Mouse (Mus musculus): ENCODE results near the gene Rnaseh2b. TPM values are rescaled to one million over a fixed set of nuclear protein-coding genes. Genes with fewer than 3 reads are reported as not detected.

Gene Rnaseh2b
- polyA plus RNA-seq, 1 experiment from 2014 or later, result 64.2 TPM

DNA sequence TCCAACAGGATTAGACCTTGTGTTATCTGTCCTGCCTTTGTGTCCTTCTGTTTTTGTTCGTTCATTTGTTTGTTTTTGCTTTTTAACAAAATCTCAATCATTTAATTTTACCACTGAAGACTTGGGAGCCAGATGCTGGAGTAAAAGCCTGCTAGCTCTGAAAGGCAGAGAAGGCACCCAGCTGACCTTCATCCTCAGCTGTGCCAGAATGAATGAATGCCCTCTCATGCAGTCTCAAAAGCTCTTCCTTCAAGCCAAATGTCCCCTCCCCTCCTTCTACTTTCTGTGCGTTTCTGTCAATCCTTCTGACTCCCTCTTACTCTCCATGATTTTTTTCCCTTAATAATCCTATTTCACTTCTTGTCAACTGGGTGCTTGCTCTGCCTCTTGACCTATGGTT lies 34.8 kb downstream of the Rnaseh2b start:
- Histone ChIP-seq H3K36me3 (ENCODE audit: control insufficient read depth, insufficient read depth, low read length) (no peaks in the 10 kb centered on the region), H3K27ac (ENCODE audit: low read depth, low read length) (no peak overlapping the region), H3K27me3 (ENCODE audit: control insufficient read depth, insufficient read depth, low read length) (no peaks in the 10 kb centered on the region), H3K9ac (ENCODE audit: low read depth, low read length) (no peak overlapping the region), H3K4me1 (ENCODE audit: control insufficient read depth, insufficient read depth, low read length) (no peaks in the 10 kb centered on the region; the same call in 1 of the 2 replicates), H3K4me3 (ENCODE audit: low read depth, low read length) (no peak overlapping the region), H3K4me2 (no peak overlapping the region), H3K9me3 (replicated peaks; ENCODE audit: control insufficient read depth, low read length) (no peaks in the 10 kb centered on the region)
- ATAC-seq (replicated peaks; ENCODE audit: insufficient number of reproducible peaks, low FRiP score, low TSS enrichment), result no peak
- 32% methylated on average over 2 of the region's 2 CpGs for WGBS (ENCODE audit: insufficient replicate concordance)

DNA sequence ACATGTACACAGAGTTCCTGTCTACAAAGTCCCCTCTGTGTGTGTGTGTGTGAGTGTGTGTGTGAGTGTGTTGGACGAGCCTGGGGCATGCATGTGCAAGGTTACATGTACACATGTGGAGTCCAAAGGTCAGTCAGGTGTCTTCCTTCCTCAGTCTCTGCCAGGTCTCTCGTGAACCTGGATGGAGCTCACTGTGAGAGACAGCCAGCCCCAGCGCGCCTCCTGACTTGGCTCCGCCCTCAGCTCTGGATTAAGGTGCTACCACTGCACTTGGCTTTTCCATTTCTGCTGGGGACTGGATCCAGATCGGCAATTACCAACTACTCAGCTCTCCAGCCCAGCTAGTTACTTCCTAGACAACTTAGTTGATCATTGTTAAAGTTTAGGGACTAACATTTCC lies 36.2 kb downstream of the Rnaseh2b start:
- H3K27ac ChIP-seq (ENCODE audit: low read depth, low read length), result no peak overlapping the region

DNA sequence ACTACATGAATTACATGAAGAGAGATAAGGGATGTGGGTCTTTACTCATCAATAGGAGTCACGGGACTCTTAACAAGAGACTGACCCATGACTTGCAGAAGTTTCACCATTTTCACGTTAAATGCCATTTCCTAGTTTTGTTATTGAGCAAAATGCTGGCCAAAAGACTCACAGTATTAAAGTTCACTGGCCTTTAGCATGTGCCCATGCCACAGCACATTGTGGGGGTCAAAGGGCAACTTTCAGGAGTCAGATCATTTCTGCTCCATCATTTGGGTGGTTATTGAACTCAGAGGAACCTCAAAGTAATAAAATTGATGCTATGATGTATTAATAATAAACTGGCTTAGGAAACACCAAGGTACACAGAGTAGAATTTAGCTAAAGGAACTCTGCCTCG lies 37.2 kb downstream of the Rnaseh2b start:
- Histone ChIP-seq H3K4me2 (no peak overlapping the region), H3K9me3 (replicated peaks; ENCODE audit: control insufficient read depth, low read length) (no peaks in the 10 kb centered on the region), H3K27me3 (ENCODE audit: control insufficient read depth, insufficient read depth, low read length) (no peaks in the 10 kb centered on the region), H3K27ac (ENCODE audit: low read depth, low read length) (no peak overlapping the region), H3K4me1 (ENCODE audit: control insufficient read depth, insufficient read depth, low read length) (peaks cover 5% of the 10 kb centered on the region; the same call in 1 of the 2 replicates), H3K4me3 (ENCODE audit: low read depth, low read length) (no peak overlapping the region), H3K36me3 (ENCODE audit: control insufficient read depth, insufficient read depth, low read length) (no peaks in the 10 kb centered on the region), H3K9ac (ENCODE audit: low read depth, low read length) (no peak overlapping the region)
- ATAC-seq (replicated peaks; ENCODE audit: insufficient number of reproducible peaks, low FRiP score, low TSS enrichment), result no peak
- 81% methylated on average over 3 of the region's 3 CpGs for WGBS (ENCODE audit: insufficient replicate concordance)

More for the DNA sequence above, 36.2 kb downstream of the Rnaseh2b start:
- ATAC-seq (replicated peaks; ENCODE audit: insufficient number of reproducible peaks, low FRiP score, low TSS enrichment), result no peak
- no peak overlapping the region for H3K4me3 ChIP-seq (ENCODE audit: low read depth, low read length)
- no peaks in the 10 kb centered on the region for H3K27me3 ChIP-seq (ENCODE audit: control insufficient read depth, insufficient read depth, low read length)
- H3K4me2 ChIP-seq, result no peak overlapping the region
- H3K36me3 ChIP-seq (ENCODE audit: control insufficient read depth, insufficient read depth, low read length), result no peaks in the 10 kb centered on the region
- peaks cover 5% of the 10 kb centered on the region; the same call in 1 of the 2 replicates for H3K4me1 ChIP-seq (ENCODE audit: control insufficient read depth, insufficient read depth, low read length)
- WGBS (ENCODE audit: insufficient replicate concordance), result 40% methylated on average over 6 of the region's 6 CpGs
- H3K9me3 ChIP-seq (replicated peaks; ENCODE audit: control insufficient read depth, low read length), result no peaks in the 10 kb centered on the region
- no peak overlapping the region for H3K9ac ChIP-seq (ENCODE audit: low read depth, low read length)

DNA sequence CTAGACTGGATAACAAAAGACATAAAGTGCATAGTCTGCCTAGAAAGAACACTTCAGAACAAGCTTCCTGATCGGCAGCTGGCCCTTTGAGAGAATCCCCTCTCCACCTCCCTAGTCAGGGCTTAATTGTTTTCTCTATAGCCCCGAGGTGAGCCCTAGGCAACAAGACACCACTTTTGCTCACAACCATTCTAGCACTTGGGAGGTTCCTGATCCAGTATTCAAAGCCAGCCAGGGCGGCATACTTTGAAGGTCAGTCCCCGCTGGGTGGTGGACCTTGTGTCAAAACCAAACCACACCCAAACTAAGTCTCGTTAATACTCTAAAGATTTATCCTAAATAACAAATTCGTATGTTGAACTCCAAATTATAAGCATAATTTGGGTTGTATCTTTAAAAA lies 39.1 kb downstream of the Rnaseh2b start:
- no peaks in the 10 kb centered on the region for H3K27me3 ChIP-seq (ENCODE audit: control insufficient read depth, insufficient read depth, low read length)
- no peaks in the 10 kb centered on the region for H3K9me3 ChIP-seq (replicated peaks; ENCODE audit: control insufficient read depth, low read length)
- H3K27ac ChIP-seq (ENCODE audit: low read depth, low read length), result peak overlapping the region; percentile 86
- peak overlapping the region; percentile 90 for H3K9ac ChIP-seq (ENCODE audit: low read depth, low read length)
- H3K4me1 ChIP-seq (ENCODE audit: control insufficient read depth, insufficient read depth, low read length), result peaks cover 5% of the 10 kb centered on the region; the same call in 1 of the 2 replicates
- ATAC-seq (replicated peaks; ENCODE audit: insufficient number of reproducible peaks, low FRiP score, low TSS enrichment), result no peak
- H3K4me2 ChIP-seq, result peak overlapping the region; percentile 83
- peak overlapping the region; percentile 74 for H3K4me3 ChIP-seq (ENCODE audit: low read depth, low read length)
- WGBS (ENCODE audit: insufficient replicate concordance), result 32% methylated on average over 6 of the region's 6 CpGs
- H3K36me3 ChIP-seq (ENCODE audit: control insufficient read depth, insufficient read depth, low read length), result no peaks in the 10 kb centered on the region

DNA sequence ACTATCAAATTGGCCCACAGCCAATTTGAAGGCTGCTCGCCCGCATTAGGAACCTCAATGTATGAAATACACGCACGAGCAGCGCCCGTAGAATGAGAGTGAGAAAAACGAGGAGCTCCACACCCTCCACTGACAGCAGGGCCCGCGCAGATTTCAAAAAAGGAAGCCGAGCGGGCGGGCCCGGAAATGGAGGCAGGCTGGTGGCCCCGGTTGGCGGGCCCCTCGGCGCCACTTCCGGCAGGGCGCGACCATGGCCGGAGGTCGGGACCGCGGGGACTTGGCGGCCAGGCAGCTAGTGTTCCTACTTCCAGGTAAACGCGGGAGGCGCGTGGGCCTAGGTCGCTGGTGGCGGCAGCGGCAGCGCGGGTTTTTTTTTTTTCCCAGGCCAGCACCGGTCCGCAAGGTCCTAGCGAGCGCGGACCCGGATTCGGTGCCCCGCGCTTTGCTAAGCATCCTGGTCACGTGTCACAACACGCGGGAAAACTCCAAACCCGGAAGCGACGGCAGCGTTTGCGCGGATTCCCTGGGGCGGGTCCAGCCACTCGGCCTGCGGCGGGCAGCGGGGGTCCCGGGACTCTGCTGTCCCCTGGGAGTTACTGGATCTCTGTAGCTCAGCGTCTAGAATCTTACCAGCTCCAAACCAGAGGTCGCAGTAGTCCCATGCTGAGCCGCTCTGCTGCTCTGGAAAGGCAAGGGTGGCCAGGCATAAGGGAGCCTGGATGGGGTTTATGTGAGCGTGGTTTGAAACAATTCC lies 39.7 kb downstream of the Rnaseh2b start:
- no peaks in the 10 kb centered on the region for H3K9me3 ChIP-seq (replicated peaks; ENCODE audit: control insufficient read depth, low read length)
- no peaks in the 10 kb centered on the region for H3K27me3 ChIP-seq (ENCODE audit: control insufficient read depth, insufficient read depth, low read length)
- peak overlapping the region; percentile 74 for H3K4me3 ChIP-seq (ENCODE audit: low read depth, low read length)
- peak overlapping the region; percentile 86 for H3K27ac ChIP-seq (ENCODE audit: low read depth, low read length)
- ATAC-seq (replicated peaks; ENCODE audit: insufficient number of reproducible peaks, low FRiP score, low TSS enrichment), result peak; percentile 77
- no peaks in the 10 kb centered on the region for H3K36me3 ChIP-seq (ENCODE audit: control insufficient read depth, insufficient read depth, low read length)
- H3K9ac ChIP-seq (ENCODE audit: low read depth, low read length), result peak overlapping the region; percentile 90
- peak overlapping the region; percentile 83 for H3K4me2 ChIP-seq
- WGBS (ENCODE audit: insufficient replicate concordance), result under 1% methylated on average over 62 of the region's 62 CpGs
- H3K4me1 ChIP-seq (ENCODE audit: control insufficient read depth, insufficient read depth, low read length), result peaks cover 5% of the 10 kb centered on the region; the same call in 1 of the 2 replicates

DNA sequence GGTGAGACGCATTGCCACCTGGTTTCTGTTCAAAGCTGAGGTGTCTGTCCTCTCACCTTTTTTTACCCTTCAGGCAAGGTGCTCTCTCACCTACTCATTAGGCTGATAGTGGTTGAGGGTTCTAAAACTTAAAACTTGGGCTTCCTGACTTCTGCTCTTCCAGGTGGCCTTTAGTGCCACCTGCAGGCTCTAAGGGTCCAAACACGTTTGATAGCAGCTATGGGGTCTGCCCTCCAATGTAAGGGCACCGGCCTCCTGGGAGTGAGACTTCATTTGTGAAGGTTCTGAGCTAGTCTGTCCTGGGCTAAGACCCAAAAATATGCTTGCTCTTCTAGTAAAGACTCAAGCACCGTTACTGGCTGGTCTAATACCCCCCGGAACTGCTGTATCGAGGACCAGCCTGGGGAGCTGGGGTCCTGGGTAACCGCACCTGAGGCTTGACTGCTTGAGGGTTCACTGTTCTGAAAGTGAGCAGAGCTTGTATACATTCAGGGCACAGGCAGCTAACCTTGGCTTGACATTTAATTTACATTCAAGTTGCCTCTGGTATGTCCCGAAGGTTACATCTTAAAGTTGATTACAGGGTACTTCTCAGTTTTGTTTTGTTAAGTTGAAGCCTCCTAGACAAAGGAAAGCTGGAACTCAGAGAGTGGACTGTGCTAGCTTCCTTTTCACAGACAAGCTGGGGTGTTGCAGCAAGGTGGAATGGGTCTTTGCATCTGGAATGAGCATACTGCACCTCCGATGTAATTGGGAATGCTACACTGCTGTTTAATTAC lies 41.7 kb downstream of the Rnaseh2b start:
- WGBS (ENCODE audit: insufficient replicate concordance), result 77% methylated on average over 9 of the region's 9 CpGs
- Histone ChIP-seq H3K4me2 (no peak overlapping the region), H3K9ac (ENCODE audit: low read depth, low read length) (no peak overlapping the region), H3K36me3 (ENCODE audit: control insufficient read depth, insufficient read depth, low read length) (no peaks in the 10 kb centered on the region), H3K4me1 (ENCODE audit: control insufficient read depth, insufficient read depth, low read length) (peaks cover 5% of the 10 kb centered on the region; the same call in 1 of the 2 replicates), H3K9me3 (replicated peaks; ENCODE audit: control insufficient read depth, low read length) (no peaks in the 10 kb centered on the region), H3K4me3 (ENCODE audit: low read depth, low read length) (no peak overlapping the region), H3K27ac (ENCODE audit: low read depth, low read length) (no peak overlapping the region), H3K27me3 (ENCODE audit: control insufficient read depth, insufficient read depth, low read length) (no peaks in the 10 kb centered on the region)
- ATAC-seq (replicated peaks; ENCODE audit: insufficient number of reproducible peaks, low FRiP score, low TSS enrichment), result no peak

DNA sequence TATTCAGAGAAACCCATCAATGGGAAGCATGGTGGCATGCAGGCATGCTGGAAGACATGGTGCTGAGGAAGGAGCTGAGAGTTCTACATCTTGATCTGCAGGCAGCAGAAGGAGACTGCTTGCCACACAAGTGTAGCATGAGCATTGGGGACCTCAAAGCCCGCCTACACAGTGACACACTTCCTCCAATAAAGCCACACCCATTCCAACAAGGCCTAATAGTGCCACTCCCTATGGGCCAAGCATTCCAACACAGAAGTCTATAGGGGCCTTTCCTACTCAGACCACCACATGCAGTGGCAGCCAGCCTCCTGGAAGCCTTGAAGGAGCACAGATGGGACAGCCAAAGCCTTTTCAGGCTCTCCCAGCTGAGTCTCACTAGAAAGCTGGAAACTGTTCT lies 46.8 kb downstream of the Rnaseh2b start:
- Histone ChIP-seq H3K9ac (ENCODE audit: low read depth, low read length) (no peak overlapping the region), H3K27me3 (ENCODE audit: control insufficient read depth, insufficient read depth, low read length) (no peaks in the 10 kb centered on the region), H3K27ac (ENCODE audit: low read depth, low read length) (no peak overlapping the region), H3K36me3 (ENCODE audit: control insufficient read depth, insufficient read depth, low read length) (no peaks in the 10 kb centered on the region), H3K9me3 (replicated peaks; ENCODE audit: control insufficient read depth, low read length) (no peaks in the 10 kb centered on the region), H3K4me1 (ENCODE audit: control insufficient read depth, insufficient read depth, low read length) (peaks cover 15% of the 10 kb centered on the region), H3K4me3 (ENCODE audit: low read depth, low read length) (no peak overlapping the region), H3K4me2 (no peak overlapping the region)
- 89% methylated on average over 1 of the region's 1 CpGs for WGBS (ENCODE audit: insufficient replicate concordance)
- ATAC-seq (replicated peaks; ENCODE audit: insufficient number of reproducible peaks, low FRiP score, low TSS enrichment), result no peak

DNA sequence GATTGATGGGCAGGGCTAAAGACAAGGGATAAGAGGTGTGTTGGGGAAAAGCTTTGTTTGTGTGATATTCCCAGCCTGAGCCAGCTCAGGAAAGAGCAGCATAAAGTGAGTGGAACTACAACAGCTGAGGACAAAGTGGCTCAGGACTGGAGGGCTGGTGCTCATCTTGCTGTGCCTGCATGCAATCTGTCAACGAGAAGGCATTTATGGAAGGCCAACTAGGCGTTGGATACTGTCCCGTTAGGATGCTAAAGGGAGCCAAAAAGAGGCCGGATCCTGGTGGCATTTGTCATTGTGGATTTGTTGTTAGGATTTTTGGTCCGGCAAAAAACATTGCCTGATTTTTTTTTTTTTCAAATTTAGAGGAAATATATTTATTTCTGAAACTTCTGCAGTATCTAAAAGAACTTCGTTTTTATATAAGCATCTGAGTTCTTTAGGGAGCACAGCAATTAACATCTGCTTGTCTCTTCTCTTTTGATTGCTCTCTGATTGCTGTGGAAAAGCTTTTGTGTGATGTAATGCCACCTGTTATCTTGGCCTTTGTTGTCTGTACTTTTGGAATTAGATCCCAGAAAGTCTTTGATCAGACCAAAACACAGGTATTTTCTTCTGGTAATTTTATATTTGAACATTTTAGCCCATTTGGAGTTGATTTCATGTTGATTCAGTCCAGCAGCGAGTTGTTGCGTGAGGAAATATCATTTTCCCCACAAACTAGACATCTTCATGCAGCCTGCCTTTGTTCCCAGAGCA lies 49.7 kb downstream of the Rnaseh2b start:
- Histone ChIP-seq H3K4me2 (peak overlapping the region; percentile 27; the same call in 1 of the 2 replicates), H3K27me3 (ENCODE audit: control insufficient read depth, insufficient read depth, low read length) (no peaks in the 10 kb centered on the region), H3K4me3 (ENCODE audit: low read depth, low read length) (no peak overlapping the region), H3K36me3 (ENCODE audit: control insufficient read depth, insufficient read depth, low read length) (no peaks in the 10 kb centered on the region), H3K27ac (ENCODE audit: low read depth, low read length) (peak overlapping the region; percentile 35; the same call in 1 of the 2 replicates), H3K4me1 (ENCODE audit: control insufficient read depth, insufficient read depth, low read length) (peaks cover 15% of the 10 kb centered on the region), H3K9ac (ENCODE audit: low read depth, low read length) (0 out of 2 replicates have a peak overlapping the region, but pooled peaks have one; percentile 49), H3K9me3 (replicated peaks; ENCODE audit: control insufficient read depth, low read length) (no peaks in the 10 kb centered on the region)
- 54% methylated on average over 8 of the region's 8 CpGs for WGBS (ENCODE audit: insufficient replicate concordance)
- no peak for ATAC-seq (replicated peaks; ENCODE audit: insufficient number of reproducible peaks, low FRiP score, low TSS enrichment)

All from heart, embryonic 11.5 days (tissue).